Mouse (Mus musculus) CH12.LX (cell line): ENCODE results near the gene Dhcr7. TPM values are rescaled to one million over a fixed set of nuclear protein-coding genes. Genes with fewer than 3 reads are reported as not detected.

Experiments used
- DNase-seq: peaks from one replicate; pipeline ENCODE4 v3.0.0-alpha.2; 2013; ENCODE audit errors: extremely low read depth
- H3K27ac ChIP-seq: 2 replicates; pipeline ENCODE4 v1.5.1; 2012; ENCODE audit warnings: low read depth, mild to moderate bottlenecking, control low read depth, moderate library complexity; ENCODE audit not compliant: insufficient read depth
- H3K27me3 ChIP-seq: replicated peaks from 2 replicates; pipeline ENCODE3; 2012; ENCODE audit warnings: inconsistent platforms
- H3K36me3 ChIP-seq, 2 experiments: replicated peaks in 1 of 2; 2 replicates each; pipeline versions ENCODE3 to v1.6.1; 2012; ENCODE audit warnings: inconsistent platforms in 1 of 2, low read length in 1 of 2, mild to moderate bottlenecking in 1 of 2, mixed read lengths in 1 of 2, moderate library complexity in 1 of 2; ENCODE audit not compliant: control insufficient read depth in 1 of 2, insufficient read depth in 1 of 2
- H3K4me1 ChIP-seq, 2 experiments: 2 replicates each; pipeline ENCODE4 v1.6.1; 2012; ENCODE audit warnings: inconsistent platforms in 1 of 2, moderate library complexity in 1 of 2; ENCODE audit not compliant: insufficient read depth in 2 of 2, control insufficient read depth in 1 of 2
- H3K4me2 ChIP-seq: 2 replicates; pipeline ENCODE4 v1.6.1; 2012; ENCODE audit warnings: low read depth, mild to moderate bottlenecking, control low read depth; ENCODE audit not compliant: poor library complexity, insufficient read depth, severe bottlenecking
- H3K4me3 ChIP-seq, 3 experiments: fragments of 150-350 bp in 1 of 3; sonication (generic) in 1 of 3; replicated peaks in 1 of 3; 2 replicates each; pipeline versions ENCODE3 to v1.5.1; 2011 to 2012; ENCODE audit warnings: low read depth in 2 of 3, low read length in 2 of 3, mild to moderate bottlenecking in 2 of 3, moderate library complexity in 2 of 3, control low read depth in 1 of 3, improper control_type of control experiment in 1 of 3, inconsistent platforms in 1 of 3, mixed read lengths in 1 of 3; ENCODE audit not compliant: poor library complexity in 1 of 3
- H3K79me2 ChIP-seq: replicated peaks from 2 replicates; pipeline ENCODE4 v1.6.1; 2012; ENCODE audit warnings: mild to moderate bottlenecking, moderate library complexity; ENCODE audit not compliant: control insufficient read depth, poor library complexity, insufficient read depth, severe bottlenecking; ENCODE audit errors: extremely low read depth
- H3K9ac ChIP-seq: 2 replicates; pipeline ENCODE4 v1.6.1; 2012; ENCODE audit warnings: low read depth, mild to moderate bottlenecking, control low read depth, moderate library complexity; ENCODE audit not compliant: insufficient read depth
- H3K9me3 ChIP-seq: replicated peaks from 2 replicates; pipeline ENCODE3; 2012; ENCODE audit warnings: low read length, inconsistent platforms, mixed read lengths
- CTCF ChIP-seq, 2 experiments: IDR thresholded peaks in 1 of 2; conservative IDR thresholded peaks in 1 of 2; 2 replicates each; pipeline ENCODE4 v1.5.1; 2011 to 2012; ENCODE audit warnings: low read depth in 2 of 2, low read length in 2 of 2, improper control_type of control experiment in 1 of 2, inconsistent platforms in 1 of 2, mild to moderate bottlenecking in 1 of 2, moderate library complexity in 1 of 2
- E2F4 ChIP-seq: IDR thresholded peaks from 2 replicates; pipeline ENCODE4 v1.6.1; 2011; ENCODE audit warnings: low read depth, low read length, improper control_type of control experiment; ENCODE audit not compliant: insufficient replicate concordance
- ELF1 ChIP-seq: IDR thresholded peaks from 2 replicates; pipeline ENCODE4 v1.6.1; 2014; ENCODE audit warnings: low read depth, mild to moderate bottlenecking, inconsistent platforms, low read length, improper control_type of control experiment
- GABPA ChIP-seq: IDR thresholded peaks from 2 replicates; pipeline ENCODE4 v1.6.1; 2012; ENCODE audit warnings: low read depth, low read length, improper control_type of control experiment, inconsistent platforms; ENCODE audit not compliant: insufficient replicate concordance
- HCFC1 ChIP-seq: IDR thresholded peaks from 2 replicates; pipeline ENCODE4 v1.6.1; 2012; ENCODE audit warnings: low read depth, mild to moderate bottlenecking, inconsistent platforms, low read length, improper control_type of control experiment
- IRF4 ChIP-seq: IDR thresholded peaks from 2 replicates; pipeline ENCODE4 v1.6.1; 2014; ENCODE audit warnings: low read depth, mild to moderate bottlenecking, inconsistent platforms, low read length, improper control_type of control experiment
- JUND ChIP-seq: conservative IDR thresholded peaks from 2 replicates; pipeline ENCODE4 v1.6.1; 2011; ENCODE audit warnings: low read depth, low read length, improper control_type of control experiment
- MAX ChIP-seq: IDR thresholded peaks from 2 replicates; pipeline ENCODE4 v1.6.1; 2011; ENCODE audit warnings: low read length, improper control_type of control experiment
- MYC ChIP-seq: IDR thresholded peaks from 2 replicates; pipeline ENCODE4 v1.6.1; 2011; ENCODE audit warnings: low read depth, mild to moderate bottlenecking, improper control_type of control experiment, low read length
- NRF1 ChIP-seq: IDR thresholded peaks from 2 replicates; pipeline ENCODE4 v1.6.1; 2014; ENCODE audit warnings: low read depth, mild to moderate bottlenecking, inconsistent platforms, low read length, improper control_type of control experiment, moderate library complexity
- POLR2A ChIP-seq: IDR thresholded peaks from 2 replicates; pipeline ENCODE4 v1.6.1; 2011; ENCODE audit warnings: low read depth, mild to moderate bottlenecking, improper control_type of control experiment, low read length
- RAD21 ChIP-seq: IDR thresholded peaks from 2 replicates; pipeline ENCODE4 v1.6.1; 2011; ENCODE audit warnings: low read depth, mild to moderate bottlenecking, low read length, improper control_type of control experiment, moderate library complexity
- RCOR1 ChIP-seq: conservative IDR thresholded peaks from 2 replicates; pipeline ENCODE4 v1.6.1; 2012; ENCODE audit warnings: low read depth, mild to moderate bottlenecking, inconsistent platforms, low read length, improper control_type of control experiment
- SIN3A ChIP-seq: IDR thresholded peaks from 2 replicates; pipeline ENCODE4 v1.6.1; 2012; ENCODE audit warnings: low read length, improper control_type of control experiment, inconsistent platforms
- SMC3 ChIP-seq: IDR thresholded peaks from 2 replicates; pipeline ENCODE4 v1.6.1; 2011; ENCODE audit warnings: low read depth, low read length, improper control_type of control experiment
- TCF12 ChIP-seq: IDR thresholded peaks from 2 replicates; pipeline ENCODE4 v1.6.1; 2014; ENCODE audit warnings: low read depth, mild to moderate bottlenecking, inconsistent platforms, low read length, improper control_type of control experiment
- ZC3H11A ChIP-seq: IDR thresholded peaks from 2 replicates; pipeline ENCODE4 v1.6.1; 2012; ENCODE audit warnings: low read depth, mild to moderate bottlenecking, inconsistent platforms, low read length, improper control_type of control experiment
- dilution Hi-C: fragments of 300-500 bp; cut with MboI; formaldehyde crosslinking; loops from 2 replicates; pipeline ENCODE4 v1.14.3; 2020; ENCODE audit warnings: low sequenced_read_pairs; ENCODE audit not compliant: extremely low pct_unique_long_range_greater_than_20kb, extremely low pct_ligation_motif_present
- in situ Hi-C: fragments of 300-500 bp; cut with MboI; formaldehyde crosslinking; loops from 3 replicates; pipeline ENCODE4 v1.14.3; 2019; ENCODE audit warnings: low sequenced_read_pairs, low pct_ligation_motif_present, low pct_unique_long_range_greater_than_20kb, mixed read lengths
- polyA plus RNA-seq: library from polyadenylated mRNA; unstranded; fragments of >175 nt; gene quantifications from 2 replicates; pipeline ENCODE4 v1.2.1, GENCODE M21; 2012; ENCODE audit warnings: low read depth; ENCODE audit not compliant: insufficient read length
- total RNA-seq, 2 experiments: library from RNA; depleted of rRNA; stranded (reverse); fragments of 300-350 nt in 1 of 2; fragments of >200 nt in 1 of 2; gene quantifications; 2 replicates each; pipeline ENCODE4 v1.2.3; 2012 to 2014

The Dhcr7 gene
- total and polyA plus RNA-seq, 3 experiments = 18.1 to 60.3 (median 22.1) TPM

- Histone ChIP-seq H3K9me3 (peaks cover 5% of the 10 kb centered on the region), H3K27me3 (no peaks in the 10 kb centered on the region), H3K9ac (no peak overlapping the region), H3K4me3 (no peak overlapping the region), H3K4me2 (no peak overlapping the region), H3K79me2 (no peaks in the 10 kb centered on the region), H3K4me1 (0 out of 4 replicates have a peak, but pooled peaks cover 0 to 2% of the 10 kb centered on the region in 2 experiments), H3K27ac (no peak overlapping the region), H3K36me3 (peaks cover 3 to 25% of the 10 kb centered on the region in 2 experiments)
- in situ Hi-C loops (no loop called here), dilution Hi-C loops (no loop called here)
- no peak for DNase-seq
- TF ChIP-seq SMC3 (no peak), HCFC1 (no peak), ZC3H11A (no peak), JUND (no peak), SIN3A (no peak), IRF4 (no peak), ELF1 (no peak)
These were observed 30.5 kb upstream of the Dhcr7 start for GRCm38 (mm10) chr7:143792336-143792985.

DNA sequence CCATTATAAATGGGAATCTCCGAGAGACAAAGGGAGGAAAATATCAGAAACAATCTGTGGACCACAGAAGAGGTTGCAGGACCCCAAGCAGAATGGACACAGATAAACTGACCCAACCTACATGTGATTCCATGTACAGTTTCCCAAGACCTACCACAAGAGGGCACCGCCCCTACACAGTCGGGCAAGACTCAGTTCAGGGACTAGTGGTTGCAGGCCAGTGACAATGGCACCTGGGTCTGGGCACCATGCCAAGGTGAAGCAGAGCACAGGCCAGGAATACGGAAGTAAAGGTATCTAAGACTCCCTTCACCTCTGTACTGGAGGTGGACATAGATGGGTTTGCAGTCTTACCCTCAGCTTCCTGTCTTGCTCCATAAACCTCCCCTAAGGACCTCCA, 29.8 kb upstream of the Dhcr7 start:
- Histone ChIP-seq H3K4me1 (0 out of 4 replicates have a peak, but pooled peaks cover 0 to 2% of the 10 kb centered on the region in 2 experiments), H3K9ac (no peak overlapping the region), H3K4me2 (no peak overlapping the region), H3K4me3 (no peak overlapping the region), H3K27me3 (no peaks in the 10 kb centered on the region), H3K79me2 (no peaks in the 10 kb centered on the region), H3K27ac (no peak overlapping the region), H3K9me3 (peaks cover 5% of the 10 kb centered on the region), H3K36me3 (peaks cover 9 to 31% of the 10 kb centered on the region in 2 experiments)
- TF ChIP-seq JUND = no peak
- TF ChIP-seq RCOR1 = no peak
- TF ChIP-seq MYC = 0 out of 2 replicates have a peak, but pooled peaks have one; percentile 15
- no peak for TF ChIP-seq SIN3A
- TF ChIP-seq MAX = peak; percentile 37; the same call in 1 of the 2 replicates
- TF ChIP-seq ELF1 = peak; percentile 50
- no peak for TF ChIP-seq E2F4
- no peak for TF ChIP-seq TCF12
- peak; percentile 63 for TF ChIP-seq RAD21
- TF ChIP-seq SMC3 = peak; percentile 59
- TF ChIP-seq CTCF (conservative IDR thresholded peaks at IDR 0.05 in 1 of 2, IDR thresholded peaks at IDR 0.05 in 1 of 2; ENCODE audit: low read depth in 2 of 2, low read length in 2 of 2) = peak; percentile 50 to 79; a peak in 3 of 4 replicates
- no peak for TF ChIP-seq GABPA
- TF ChIP-seq NRF1 = no peak
- TF ChIP-seq POLR2A = no peak
- in situ Hi-C loops (no loop called here), dilution Hi-C loops (no loop called here)
- peak; percentile 32 for DNase-seq
